Mouse (Mus musculus) cerebellum, postnatal 10 days (tissue): ENCODE results near the gene Prrt1.
A peak's percentile ranks its signal among the peaks of the same experiment; 100 is the strongest.

Source experiments
- DNase-seq, 2 experiments: peaks; one replicate each; pipeline ENCODE4 v3.0.0; 2021; ENCODE audit warnings: mixed read lengths in 2 of 2

The Prrt1 gene

DNA sequence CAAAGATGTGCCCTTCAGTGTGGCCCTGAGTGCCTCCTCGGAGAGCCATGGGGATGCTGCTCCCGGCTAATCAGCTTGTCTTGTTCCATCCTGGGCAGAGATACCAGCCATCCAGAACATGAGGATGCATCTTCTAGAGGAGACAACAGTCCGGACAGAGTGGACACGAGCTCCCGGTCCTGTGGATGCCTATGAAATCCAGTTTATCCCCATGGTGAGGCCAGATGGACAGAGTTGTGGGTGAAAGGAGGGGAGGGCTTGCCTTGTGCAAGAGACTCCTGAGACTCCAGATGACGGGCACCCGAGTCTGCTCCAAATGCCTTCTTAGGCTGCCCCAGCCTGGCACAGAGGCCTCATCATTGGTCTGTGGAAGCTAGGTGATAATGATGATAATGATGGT, 43.8 kb downstream of the Prrt1 start:
- no peak for DNase-seq

DNA sequence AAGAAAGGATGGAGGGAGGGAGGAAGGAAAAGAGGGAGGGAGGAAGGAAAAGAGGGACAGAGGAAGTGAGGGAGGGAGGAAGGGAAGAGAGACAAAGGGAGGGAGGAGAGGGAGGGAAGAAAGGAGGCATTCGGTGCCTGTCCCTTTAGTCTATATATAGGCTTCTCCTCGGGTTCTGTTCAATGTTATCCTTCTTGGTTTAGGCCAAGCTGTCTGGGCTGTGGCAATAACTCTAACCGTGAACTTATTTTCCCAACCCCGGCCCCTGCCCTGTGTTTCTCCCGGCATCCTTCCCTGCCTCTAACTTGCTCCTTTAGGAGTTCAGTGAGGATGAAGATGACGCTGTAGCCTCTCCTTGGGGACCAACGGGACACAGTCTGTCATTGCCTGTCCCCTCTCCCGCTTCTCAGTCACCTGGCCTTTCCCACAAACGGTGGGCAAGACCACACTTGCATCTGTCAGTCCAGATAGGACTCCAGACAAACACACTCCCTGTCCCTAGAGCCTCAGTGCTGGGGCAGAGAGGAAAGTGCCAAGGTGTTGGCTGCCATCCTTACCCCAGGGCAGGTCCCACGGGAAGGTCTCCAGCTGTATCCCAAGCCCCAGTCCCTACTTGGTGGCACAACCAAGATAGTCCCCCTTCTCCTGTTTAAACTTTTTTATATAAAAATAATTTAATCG, 45.3 kb downstream of the Prrt1 start:
- no peak for DNase-seq

DNA sequence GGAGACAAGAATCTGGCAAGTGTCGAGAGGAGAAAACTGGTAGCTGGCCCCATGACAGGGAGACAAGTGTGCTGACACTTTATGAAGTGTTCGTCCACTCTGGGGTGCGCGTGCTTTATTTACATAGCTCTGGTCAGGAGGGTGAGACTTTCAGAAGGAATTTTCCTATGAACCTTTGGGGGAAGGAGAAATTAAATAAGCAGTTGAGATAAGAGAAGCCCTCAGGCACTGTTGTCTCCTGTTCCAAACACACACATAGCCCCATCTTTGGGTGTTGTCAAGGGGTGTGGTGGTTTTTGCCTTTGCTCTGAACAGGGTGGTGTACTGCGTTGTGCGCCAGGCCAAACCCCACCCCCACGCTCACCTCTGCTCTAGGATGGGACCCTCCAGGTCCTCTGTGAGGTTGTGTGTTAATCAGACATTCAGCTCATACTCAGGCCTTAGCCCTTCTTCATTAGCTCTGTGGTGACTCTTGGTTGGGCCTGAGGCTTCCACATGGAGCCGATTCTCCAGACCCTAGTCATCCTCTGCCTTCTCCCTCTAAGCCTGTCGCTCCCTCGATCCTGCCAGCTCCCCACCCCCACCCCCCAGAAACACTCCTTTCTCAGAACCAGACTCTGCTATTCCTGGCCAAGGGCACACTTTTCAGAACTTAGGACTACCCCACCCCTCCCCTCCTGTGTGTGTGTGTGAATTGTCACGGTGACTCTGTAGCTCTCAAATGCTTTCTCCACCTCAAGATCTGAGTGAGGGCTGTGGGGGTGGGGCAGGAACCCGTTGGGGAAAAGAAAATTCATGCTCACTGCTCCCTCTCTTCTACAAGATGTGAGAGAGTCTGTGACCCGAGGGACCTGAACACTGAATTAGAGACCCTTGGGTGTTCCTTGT, 46.1 kb downstream of the Prrt1 start:
- no peak for DNase-seq

DNA sequence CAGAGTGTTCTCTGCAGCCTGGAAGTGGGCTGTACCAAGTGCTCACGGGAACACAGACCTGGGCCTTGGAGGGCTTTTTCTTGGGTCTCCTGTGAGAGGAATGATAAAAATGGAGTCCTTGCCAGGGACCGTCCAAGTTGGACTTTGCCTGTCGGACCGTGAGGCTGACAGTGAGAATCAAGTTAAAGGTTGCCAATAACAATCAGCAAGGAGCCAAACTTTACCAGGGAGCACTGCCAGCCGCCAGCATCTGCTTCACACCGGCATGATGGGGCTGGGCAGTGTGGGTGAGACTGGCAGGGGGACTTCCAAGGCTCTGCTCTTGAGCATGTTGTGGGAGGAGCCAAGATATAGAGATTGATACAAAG, 46.7 kb downstream of the Prrt1 start:
- peak in 1 of 2 experiments; percentile 16 for DNase-seq

DNA sequence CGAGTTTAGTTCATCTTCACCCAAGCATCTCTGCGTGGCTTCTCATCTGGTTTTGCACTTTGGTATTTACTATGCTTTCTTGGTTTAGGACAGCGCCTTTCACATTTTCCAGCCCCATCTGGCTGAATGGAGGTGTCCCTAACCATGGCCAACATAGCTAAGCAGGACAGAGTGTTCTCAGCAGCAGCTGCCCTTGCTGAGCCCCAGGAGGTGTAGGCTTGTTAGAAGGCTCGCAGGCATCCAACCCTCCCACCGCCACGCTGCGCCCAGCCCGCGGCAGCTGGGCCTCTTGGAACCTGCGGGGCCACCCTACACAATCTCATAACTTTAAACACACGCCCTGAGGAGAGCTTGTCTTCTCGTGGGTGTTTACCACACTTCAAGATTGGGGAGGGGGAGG, 47.3 kb downstream of the Prrt1 start:
- DNase-seq, result no peak

DNA sequence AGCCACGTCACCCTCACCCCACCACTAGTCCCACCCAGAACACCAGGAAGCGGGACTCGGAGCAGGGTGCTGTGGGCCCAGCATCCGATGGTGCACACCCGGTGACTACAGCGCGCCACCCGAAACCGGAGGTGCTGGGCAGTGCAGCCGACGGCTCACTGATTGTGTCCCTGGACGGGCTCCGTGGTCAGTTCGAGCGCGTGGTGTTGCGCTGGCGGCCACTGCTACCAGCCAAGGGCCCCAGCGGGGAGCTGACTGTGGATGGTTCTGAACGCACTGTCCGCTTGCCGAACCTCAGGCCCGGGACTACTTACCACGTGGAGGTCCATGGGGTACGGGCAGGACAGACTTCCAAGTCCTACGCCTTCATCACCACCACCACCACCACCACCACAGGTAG, 50.9 kb downstream of the Prrt1 start:
- DNase-seq, result no peak

DNA sequence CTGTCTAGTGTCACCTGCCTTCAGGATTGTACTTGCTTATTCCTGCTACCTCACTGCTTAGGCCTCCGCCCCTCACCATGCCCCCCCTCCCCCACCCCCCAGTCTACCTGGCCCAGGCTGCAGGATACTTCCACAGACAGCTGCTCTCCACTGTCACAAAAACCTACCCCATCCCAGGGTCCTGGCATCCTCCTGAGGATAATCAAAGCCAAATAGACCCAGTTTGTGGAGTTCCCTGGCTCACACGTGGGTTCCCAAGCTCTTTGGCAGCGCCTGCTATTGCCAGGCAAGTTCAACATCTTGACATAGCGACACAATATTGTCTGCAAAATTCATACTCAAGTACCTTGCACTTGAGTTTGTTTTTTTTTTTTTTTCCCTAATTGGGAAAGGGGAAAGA, 51.3 kb downstream of the Prrt1 start:
- no peak for DNase-seq

DNA sequence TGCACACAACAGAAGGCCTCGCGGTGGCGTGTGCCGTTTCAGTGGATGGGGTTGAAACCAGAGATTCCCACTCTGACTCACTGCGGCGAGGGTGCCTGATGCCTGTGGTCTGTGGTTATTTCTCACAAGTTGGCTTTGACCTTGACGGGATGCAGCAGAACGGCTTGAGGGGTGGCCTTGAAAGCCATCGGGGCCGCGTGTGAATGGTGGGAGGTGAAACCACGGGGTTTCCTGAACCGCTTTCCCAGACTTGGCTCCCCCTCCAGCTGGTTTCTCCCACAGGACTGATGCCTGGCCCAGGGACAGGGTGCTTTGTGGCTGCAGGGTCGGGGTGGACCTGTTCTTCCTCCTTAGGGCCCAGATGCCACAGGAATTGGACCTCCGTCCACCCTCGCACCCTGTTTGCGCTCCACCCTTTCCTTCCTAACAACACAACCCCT, 51.8 kb downstream of the Prrt1 start:
- no peak for DNase-seq

DNA sequence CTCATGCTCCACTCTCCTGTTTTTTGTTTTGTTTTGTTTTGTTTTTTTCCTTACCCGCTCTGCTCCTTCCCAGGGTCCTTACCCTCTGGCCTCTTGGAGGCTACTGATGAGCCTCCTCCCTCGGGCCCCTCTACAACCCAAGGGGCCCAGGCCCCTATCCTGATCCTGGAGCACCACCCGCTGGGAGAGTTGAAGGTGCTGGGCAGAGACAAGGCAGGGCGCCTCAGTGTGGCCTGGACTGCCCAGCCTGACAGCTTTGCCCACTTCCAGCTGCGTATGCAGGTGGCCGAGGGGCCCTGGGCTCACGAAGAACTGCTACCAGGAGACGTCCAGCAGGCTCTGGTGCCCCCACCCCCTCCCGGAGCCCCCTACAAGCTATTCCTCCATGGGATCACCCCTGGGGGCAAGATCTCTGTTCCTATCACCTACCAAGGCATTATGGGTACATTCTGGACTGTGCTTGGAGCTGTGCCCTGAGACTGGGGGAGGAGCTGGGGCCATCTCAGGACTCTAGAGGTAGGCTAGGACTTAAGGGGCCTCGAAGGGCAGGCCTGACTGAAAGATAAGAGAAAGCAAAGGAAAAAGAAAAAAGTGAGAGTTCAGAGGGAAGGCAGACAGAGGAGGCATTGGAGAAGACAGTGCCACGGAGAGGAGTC, 52.7 kb downstream of the Prrt1 start:
- DNase-seq, result peak in 1 of 2 experiments; percentile 27
